In genomic region chr19:7057722-7058207, GRCm38 (mm10) we compare ENCODE assay signal across 8 mouse cellular contexts. TPM values are rescaled to one million over a fixed set of nuclear protein-coding genes. Genes with fewer than 3 reads are reported as not detected.
DNase-seq lines count a peak whose midpoint lies in the region; ATAC-seq and TF ChIP-seq lines count a peak whose summit lies in the region.

No protein-coding gene starts in this region.

- H3K4me1 ChIP-seq in brown adipose tissue, adult 24 weeks (ENCODE audit: control insufficient read depth, insufficient read depth, insufficient read length, low read length) = no peaks in the 10 kb centered on the region
- peaks cover 24% of the 10 kb centered on the region in 2 experiments for H3K4me1 ChIP-seq in heart, embryonic 14.5 days (ENCODE audit: control insufficient read depth in 2 of 2, insufficient read depth in 2 of 2, low read length in 2 of 2)
- peaks cover 44% of the 10 kb centered on the region for H3K4me1 ChIP-seq in liver, embryonic 12.5 days
- peaks cover 27% of the 10 kb centered on the region for H3K4me1 ChIP-seq in stomach, embryonic 15.5 days

- peak; percentile 76 for ATAC-seq in heart, embryonic 14.5 days (ENCODE audit: insufficient number of reproducible peaks, insufficient read depth, low FRiP score, low read depth)
- ATAC-seq in liver, embryonic 12.5 days = peak; percentile 77
- peak; percentile 84 for ATAC-seq in stomach, embryonic 15.5 days (ENCODE audit: insufficient read depth, low FRiP score, low read depth)

- H3K9me3 ChIP-seq in heart, embryonic 14.5 days (ENCODE audit: control insufficient read depth, low read length) = no peaks in the 10 kb centered on the region
- no peaks in the 10 kb centered on the region for H3K9me3 ChIP-seq in liver, embryonic 12.5 days (replicated peaks)
- H3K9me3 ChIP-seq in stomach, embryonic 15.5 days = no peaks in the 10 kb centered on the region

- peak overlapping the region; percentile 84 for H3K9ac ChIP-seq in heart, embryonic 14.5 days (ENCODE audit: low read length)
- peak overlapping the region; percentile 80 for H3K9ac ChIP-seq in liver, embryonic 12.5 days
- no peak overlapping the region for H3K9ac ChIP-seq in stomach, embryonic 15.5 days

- H3K36me3 ChIP-seq in heart, embryonic 14.5 days (ENCODE audit: control insufficient read depth, insufficient read depth, low read length) = no peaks in the 10 kb centered on the region
- no peaks in the 10 kb centered on the region for H3K36me3 ChIP-seq in liver, embryonic 12.5 days
- no peaks in the 10 kb centered on the region for H3K36me3 ChIP-seq in myocyte (ENCODE audit: control insufficient read depth, insufficient read depth)
- H3K36me3 ChIP-seq in stomach, embryonic 15.5 days = no peaks in the 10 kb centered on the region

- H3K4me2 ChIP-seq in heart, embryonic 14.5 days (ENCODE audit: low read length) = peak overlapping the region; percentile 99
- peak overlapping the region; percentile 100 for H3K4me2 ChIP-seq in liver, embryonic 12.5 days
- H3K4me2 ChIP-seq in myocyte (ENCODE audit: low read depth) = peak overlapping the region; percentile 96
- peak overlapping the region; percentile 100 for H3K4me2 ChIP-seq in stomach, embryonic 15.5 days

- peak; percentile 18 to 36 for DNase-seq in CD8-positive naive resting alpha-beta T cell, adult 2 months (ENCODE audit: low read depth in 2 of 2, low spot score in 2 of 2)
- DNase-seq in fat pad, adult 2 months (ENCODE audit: extremely low read depth, low read depth, low spot score) = peak; percentile 46
- peak; percentile 89 for DNase-seq in kidney, postnatal 10 days

- H3ac ChIP-seq in myocyte (ENCODE audit: control insufficient read depth, insufficient read length) = peak overlapping the region; percentile 56

- peak; percentile 93 for TF ChIP-seq POLR2A in myocyte (IDR thresholded peaks at IDR 0.05; ENCODE audit: insufficient read length, low read depth)

- no peaks in the 10 kb centered on the region for H3K27me3 ChIP-seq in heart, embryonic 14.5 days (ENCODE audit: control insufficient read depth, insufficient read depth, low read length)
- peaks cover 27% of the 10 kb centered on the region for H3K27me3 ChIP-seq in liver, embryonic 12.5 days (replicated peaks)
- H3K27me3 ChIP-seq in myocyte (ENCODE audit: control insufficient read depth, insufficient read depth, insufficient read length) = no peaks in the 10 kb centered on the region
- no peaks in the 10 kb centered on the region for H3K27me3 ChIP-seq in stomach, embryonic 15.5 days (replicated peaks)

- no peaks in the 10 kb centered on the region for H3K79me2 ChIP-seq in myocyte (ENCODE audit: control insufficient read depth, insufficient read depth)

- peak overlapping the region; percentile 72 for H3K4me3 ChIP-seq in brown adipose tissue, adult 24 weeks (ENCODE audit: insufficient read depth, low read depth, low read length)
- peak overlapping the region; percentile 71 to 78 for H3K4me3 ChIP-seq in heart, embryonic 14.5 days (ENCODE audit: control insufficient read depth in 1 of 2, insufficient read depth in 1 of 2, low read depth in 1 of 2, low read length in 2 of 2)
- peak overlapping the region; percentile 75 for H3K4me3 ChIP-seq in liver, embryonic 12.5 days
- peak overlapping the region; percentile 49 for H3K4me3 ChIP-seq in myocyte
- peak overlapping the region; percentile 71 for H3K4me3 ChIP-seq in stomach, embryonic 15.5 days (replicated peaks)

- under 1% methylated on average over 15 of the region's 15 CpGs for WGBS in heart, embryonic 14.5 days
- WGBS in liver, embryonic 12.5 days (ENCODE audit: insufficient replicate concordance) = 2% methylated on average over 15 of the region's 15 CpGs
- WGBS in stomach, embryonic 15.5 days = 1% methylated on average over 15 of the region's 15 CpGs

- no peak overlapping the region for H3K27ac ChIP-seq in brown adipose tissue, adult 24 weeks (replicated peaks; ENCODE audit: low read depth, low read length)
- H3K27ac ChIP-seq in heart, embryonic 14.5 days (replicated peaks in 1 of 2; ENCODE audit: control insufficient read depth in 1 of 2, insufficient read depth in 1 of 2, low read depth in 2 of 2, low read length in 2 of 2) = peak overlapping the region; percentile 87 to 90
- no peak overlapping the region for H3K27ac ChIP-seq in liver, embryonic 12.5 days
- H3K27ac ChIP-seq in stomach, embryonic 15.5 days = peak overlapping the region; percentile 76

TF ChIP-seq in myocyte, 11 proteins besides CTCF, POLR2A, EP300 and RAD21:
- TF ChIP-seq MYOG (IDR thresholded peaks at IDR 0.05; ENCODE audit: control insufficient read depth in 1 of 3, insufficient read depth in 1 of 3, insufficient read length in 2 of 3, low read depth in 2 of 3) (peak in 2 of 3 experiments; percentile 32 to 75), TCF12 (IDR thresholded peaks at IDR 0.05; ENCODE audit: insufficient read depth, poor library complexity, severe bottlenecking) (peak; percentile 84), CEBPB (IDR thresholded peaks at IDR 0.05; ENCODE audit: insufficient read depth, poor library complexity, severe bottlenecking) (no peak), TCF3 (IDR thresholded peaks at IDR 0.05; ENCODE audit: insufficient read length, low read depth) (peak; percentile 92), MYOD1 (IDR thresholded peaks at IDR 0.05; ENCODE audit: control insufficient read depth in 1 of 3, insufficient read length in 2 of 3, low read depth in 2 of 3) (peak; percentile 99 to 100 (median 99)), REST (IDR thresholded peaks at IDR 0.05; ENCODE audit: insufficient read depth, insufficient read length) (no peak), USF1 (IDR thresholded peaks at IDR 0.05; ENCODE audit: low read depth) (no peak), POLR2AphosphoS2 (IDR thresholded peaks at IDR 0.05; ENCODE audit: insufficient read length, low read depth) (peak; percentile 88)

RNA-seq across cellular contexts. Expression of gene Macrod1, which starts 1.2 kb away (rescaled TPM):
- polyA plus RNA-seq in brown adipose tissue, adult 24 weeks (2012; ENCODE audit: insufficient read depth, insufficient read length, missing spikeins) = 155 and 161 TPM in 2 replicates
- polyA plus RNA-seq in heart, embryonic 14.5 days (2014; fragmentation: Nextera tagmentation; extraction: Ambion mirVana) = 50.5 and 53.0 TPM in 2 replicates
- polyA plus RNA-seq in liver, embryonic 12.5 days (2016; fragmentation: Nextera tagmentation; extraction: Ambion mirVana) = 6.4 and 7.6 TPM in 2 replicates
- 82.4 TPM for polyA plus RNA-seq in myocyte (2012; fragmentation: generic; extraction: Trizol)
- 11.7 and 13.3 TPM in 2 replicates for polyA plus RNA-seq in stomach, embryonic 15.5 days (2015; fragmentation: Nextera tagmentation; extraction: Ambion mirVana)

RNA-seq across cellular contexts. Expression of gene Stip1, which starts 18.0 kb away (rescaled TPM):
- polyA plus RNA-seq in brown adipose tissue, adult 24 weeks (2012; ENCODE audit: insufficient read depth, insufficient read length, missing spikeins) = 81.7 and 119 TPM in 2 replicates
- 174 and 175 TPM in 2 replicates for polyA plus RNA-seq in heart, embryonic 14.5 days (2014; fragmentation: Nextera tagmentation; extraction: Ambion mirVana)
- 218 and 230 TPM in 2 replicates for polyA plus RNA-seq in liver, embryonic 12.5 days (2016; fragmentation: Nextera tagmentation; extraction: Ambion mirVana)
- polyA plus RNA-seq in myocyte (2012; fragmentation: generic; extraction: Trizol) = 223 TPM
- polyA plus RNA-seq in stomach, embryonic 15.5 days (2015; fragmentation: Nextera tagmentation; extraction: Ambion mirVana) = 185 and 219 TPM in 2 replicates

RNA-seq across cellular contexts. Expression of gene Fermt3, which starts 38.5 kb away (rescaled TPM):
- 2.0 and 2.8 TPM in 2 replicates for polyA plus RNA-seq in brown adipose tissue, adult 24 weeks (2012; ENCODE audit: insufficient read depth, insufficient read length, missing spikeins)
- polyA plus RNA-seq in heart, embryonic 14.5 days (2014; fragmentation: Nextera tagmentation; extraction: Ambion mirVana) = 5.2 and 6.6 TPM in 2 replicates
- polyA plus RNA-seq in liver, embryonic 12.5 days (2016; fragmentation: Nextera tagmentation; extraction: Ambion mirVana) = 135 and 147 TPM in 2 replicates
- 0.34 TPM for polyA plus RNA-seq in myocyte (2012; fragmentation: generic; extraction: Trizol)
- 14.0 and 16.2 TPM in 2 replicates for polyA plus RNA-seq in stomach, embryonic 15.5 days (2015; fragmentation: Nextera tagmentation; extraction: Ambion mirVana)

RNA-seq across cellular contexts. Expression of gene Flrt1, which starts 47.8 kb away (rescaled TPM):
- 0.59 TPM in 1 of 2 replicates, not detected in the other for polyA plus RNA-seq in brown adipose tissue, adult 24 weeks (2012; ENCODE audit: insufficient read depth, insufficient read length, missing spikeins)
- 1.4 and 1.5 TPM in 2 replicates for polyA plus RNA-seq in heart, embryonic 14.5 days (2014; fragmentation: Nextera tagmentation; extraction: Ambion mirVana)
- polyA plus RNA-seq in liver, embryonic 12.5 days (2016; fragmentation: Nextera tagmentation; extraction: Ambion mirVana) = 0.23 TPM in 2 replicates
- 1.2 TPM for polyA plus RNA-seq in myocyte (2012; fragmentation: generic; extraction: Trizol)
- 3.5 and 4.2 TPM in 2 replicates for polyA plus RNA-seq in stomach, embryonic 15.5 days (2015; fragmentation: Nextera tagmentation; extraction: Ambion mirVana)

Comparison
In these comparisons a context has a peak if more than half of its experiments do, and no peak if none do; other contexts are left out.
1. DNase-seq: peak in every context shown above with its lines; median percentile 89 in kidney, postnatal 10 days; 46 in fat pad, adult 2 months; 27 in CD8-positive naive resting alpha-beta T cell, adult 2 months.
2. H3K27ac ChIP-seq: peak in heart, embryonic 14.5 days (2 of 2) and stomach, embryonic 15.5 days (single experiment); none in brown adipose tissue, adult 24 weeks (single experiment) and liver, embryonic 12.5 days (single experiment).
3. Peak in every context shown above with its lines, with median percentiles within 50 percentile points of each other: H3K4me3 ChIP-seq, ATAC-seq and H3K4me2 ChIP-seq.